Mouse (Mus musculus): Measurements from ENCODE around the gene Serpinb9b.

Gene Serpinb9b

GRCm38 (mm10) chr13:33047234-33047633 is 20.0 kb downstream of the Serpinb9b start:
- DNase-seq (ENCODE audit: low spot score): no peak

- no peak for DNase-seq (ENCODE audit: low spot score)
Observed at GRCm38 (mm10) chr13:33048187-33048586, 21.0 kb downstream of the Serpinb9b start.

GRCm38 (mm10) chr13:33051697-33052096 is 24.5 kb downstream of the Serpinb9b start:
- no peak for DNase-seq (ENCODE audit: low spot score)

- DNase-seq (ENCODE audit: low spot score): no peak
Observed at GRCm38 (mm10) chr13:33063048-33063447, 35.8 kb downstream of the Serpinb9b start.

GRCm38 (mm10) chr13:33067387-33067977 is 40.3 kb downstream of the Serpinb9b start:
- no peak for DNase-seq (ENCODE audit: low spot score)

GRCm38 (mm10) chr13:33068164-33068563 is 40.9 kb downstream of the Serpinb9b start:
- no peak for DNase-seq (ENCODE audit: low spot score)

GRCm38 (mm10) chr13:33071776-33072175 is 44.6 kb downstream of the Serpinb9b start:
- no peak for DNase-seq (ENCODE audit: low spot score)

DNA sequence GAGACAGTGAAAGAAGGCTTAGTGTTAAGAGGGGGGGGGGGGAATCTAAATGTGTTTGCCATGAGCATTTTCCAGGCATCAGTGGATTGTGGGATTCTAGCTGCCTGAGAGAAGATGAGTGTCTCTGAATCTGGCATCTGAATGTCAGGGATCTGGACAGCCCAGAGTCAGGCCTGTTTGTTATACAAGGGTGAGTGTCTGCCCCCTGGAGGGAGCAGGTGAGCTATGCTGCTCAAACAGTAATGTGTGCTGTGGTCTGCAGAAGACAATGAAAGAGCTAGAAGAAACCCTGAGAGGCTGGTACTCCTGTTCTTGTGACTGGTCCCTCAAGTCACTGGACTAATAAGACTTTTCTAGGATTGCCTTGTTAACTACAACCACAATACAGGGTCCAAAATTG is 46.8 kb downstream of the Serpinb9b start:
- DNase-seq (ENCODE audit: low spot score): peak; percentile 17

- DNase-seq (ENCODE audit: low spot score): no peak
Observed at GRCm38 (mm10) chr13:33076247-33076646, 49.0 kb downstream of the Serpinb9b start.

GRCm38 (mm10) chr13:33077026-33077685 is 49.9 kb downstream of the Serpinb9b start:
- no peak for DNase-seq (ENCODE audit: low spot score)

DNA sequence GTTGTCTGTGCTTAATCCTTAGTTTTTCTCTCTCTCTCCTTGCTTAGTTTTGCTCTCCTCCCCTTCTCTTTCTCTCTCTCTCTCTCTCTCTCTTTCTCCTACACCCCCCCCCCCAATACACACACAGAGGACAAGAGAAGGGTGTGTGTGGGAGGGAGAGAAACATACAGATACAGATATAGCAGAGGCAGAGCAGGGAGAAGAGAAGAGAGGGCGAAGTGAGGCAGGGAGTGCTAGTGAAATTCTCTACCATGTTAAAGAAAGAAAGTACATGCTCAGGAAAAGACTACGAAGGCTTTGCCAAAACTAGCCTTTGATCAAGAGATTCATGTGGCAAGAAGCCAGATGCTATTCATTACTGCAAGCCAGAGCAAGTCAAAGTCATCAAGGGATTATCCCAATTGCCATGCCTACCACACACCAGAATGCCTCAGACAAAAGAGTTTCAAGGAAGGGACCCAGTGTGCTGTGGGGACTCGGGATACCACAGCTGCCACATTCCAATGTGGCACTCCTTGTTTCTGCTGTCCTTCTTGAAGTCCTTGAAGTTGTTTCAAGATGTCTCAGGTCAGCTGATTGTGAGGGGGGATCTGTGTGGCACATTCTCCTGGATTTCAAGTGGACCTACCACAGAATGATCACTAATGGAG is 51.0 kb downstream of the Serpinb9b start, which contains the start of gene Serpinb1b:
Serpinb1b (plus strand) TSS at position 520 of the 650 bp plus-strand sequence.
- no peak for DNase-seq (ENCODE audit: low spot score)

DNA sequence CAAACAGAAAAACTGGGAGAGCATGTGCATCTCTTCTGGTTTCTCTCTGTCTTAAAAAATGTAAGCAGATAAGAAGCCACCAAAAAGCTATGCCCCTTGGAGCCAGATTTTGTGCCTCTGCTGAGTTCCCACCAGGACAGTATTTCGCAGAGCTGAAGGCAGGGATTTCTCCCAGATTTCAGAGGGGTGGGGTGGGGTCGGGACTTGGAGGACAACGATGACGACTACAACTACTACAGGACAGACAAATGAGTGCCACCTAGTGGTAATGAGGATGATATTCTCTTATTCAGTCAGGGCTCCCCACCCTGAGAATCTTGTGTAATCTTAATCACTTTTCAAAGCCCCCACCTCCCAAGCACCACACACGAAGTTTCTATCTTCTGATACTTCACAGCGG is 52.2 kb downstream of the Serpinb9b start:
- no peak for DNase-seq (ENCODE audit: low spot score)

DNA sequence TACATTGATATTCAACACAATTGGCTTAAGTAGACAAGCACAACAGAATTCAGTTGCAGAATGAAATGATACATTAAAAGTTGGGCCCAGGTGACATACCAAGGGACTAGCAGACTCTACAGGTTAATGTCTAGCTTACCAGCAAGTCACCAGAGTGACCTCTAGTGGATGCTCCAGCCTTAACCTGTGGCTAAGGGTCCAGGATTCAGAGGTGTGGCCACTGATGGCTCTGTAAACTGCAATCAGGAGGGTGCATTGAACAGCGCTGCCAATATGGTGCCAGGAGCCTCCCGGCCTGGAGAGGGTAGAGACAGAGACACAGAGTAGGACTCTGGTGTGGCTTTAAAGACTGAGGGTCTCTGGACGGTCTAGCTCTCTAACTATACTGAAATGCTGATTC is 53.1 kb downstream of the Serpinb9b start:
- DNase-seq (ENCODE audit: low spot score): no peak

DNA sequence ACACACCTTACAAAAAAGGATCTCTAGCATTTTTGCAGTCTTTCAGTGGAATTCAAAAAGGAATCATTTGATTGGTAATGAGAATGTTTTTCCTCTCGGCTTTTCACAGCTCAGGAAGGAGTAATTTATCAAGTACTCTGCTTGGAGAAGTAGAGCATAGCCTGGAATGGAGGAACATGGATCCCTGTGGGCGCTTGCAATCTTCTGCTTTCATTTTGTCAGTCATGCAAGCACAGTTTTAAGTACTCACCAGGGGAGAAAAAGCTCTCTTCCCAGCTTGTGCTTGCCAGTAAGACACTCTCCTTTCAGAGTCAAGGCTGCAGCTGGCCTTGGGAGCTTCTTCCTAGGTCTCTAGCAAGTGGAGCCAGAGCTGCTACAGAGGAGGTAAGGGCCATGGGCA is 56.6 kb downstream of the Serpinb9b start:
- no peak for DNase-seq (ENCODE audit: low spot score)

DNA sequence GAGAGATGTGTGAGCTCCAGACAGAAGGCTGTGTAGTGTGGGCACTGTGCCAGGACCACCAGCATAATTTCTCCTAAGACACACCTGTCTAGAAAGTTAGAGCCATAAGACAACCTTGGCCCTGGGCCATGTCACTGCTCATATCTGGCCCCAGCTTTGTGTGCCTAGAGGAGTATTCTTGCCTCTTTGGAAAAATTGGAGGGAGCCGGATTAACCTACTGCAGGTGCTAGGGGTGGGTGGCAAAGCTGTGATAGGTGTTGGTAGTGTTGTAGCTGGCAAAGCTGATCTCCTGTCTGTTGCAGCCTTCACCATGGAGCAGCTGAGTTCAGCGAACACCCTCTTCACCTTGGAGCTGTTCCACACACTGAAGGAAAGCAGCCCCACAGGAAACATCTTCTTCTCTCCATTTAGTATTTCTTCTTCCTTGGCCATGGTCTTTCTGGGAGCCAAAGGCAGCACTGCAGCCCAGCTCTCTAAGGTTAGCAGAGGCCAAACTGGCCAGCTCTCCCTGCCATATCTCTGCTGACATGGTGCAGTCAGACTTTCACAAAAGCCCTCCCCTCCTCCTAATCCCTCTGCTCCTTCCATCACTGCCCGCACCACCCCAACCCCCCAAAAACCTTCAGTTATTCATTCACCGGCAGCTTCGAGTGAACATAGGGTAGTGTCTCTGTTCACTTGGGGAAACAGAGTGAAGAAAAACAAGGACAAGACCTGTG is 57.9 kb downstream of the Serpinb9b start:
- DNase-seq (ENCODE audit: low spot score): no peak

- DNase-seq (ENCODE audit: low spot score): peak; percentile 20
Observed at GRCm38 (mm10) chr13:33085695-33086432, 58.6 kb downstream of the Serpinb9b start.

GRCm38 (mm10) chr13:33089566-33089965 is 62.4 kb downstream of the Serpinb9b start:
- DNase-seq (ENCODE audit: low spot score): no peak

GRCm38 (mm10) chr13:33090546-33090945 is 63.3 kb downstream of the Serpinb9b start:
- DNase-seq (ENCODE audit: low spot score): peak; percentile 14

- DNase-seq (ENCODE audit: low spot score): no peak
Observed at GRCm38 (mm10) chr13:33091306-33091705, 64.1 kb downstream of the Serpinb9b start.
